Mouse (Mus musculus) Muller cell, postnatal 12 days (primary cell): Measurements from ENCODE around the gene Zfp414.

Experiments
- DNase-seq: peaks from one replicate; pipeline ENCODE4 v3.0.0-alpha.2; 2015; ENCODE audit errors: inconsistent ontology term

Zfp414 gene

GRCm38 (mm10) chr17:33649781-33650475, 21.0 kb downstream of the Zfp414 start:
- no peak for DNase-seq

- no peak for DNase-seq
These were observed 37.9 kb downstream of the Zfp414 start for GRCm38 (mm10) chr17:33666813-33667212.

- DNase-seq = peak; percentile 96
These were observed 40.8 kb downstream of the Zfp414 start for GRCm38 (mm10) chr17:33669681-33670080.

- no peak for DNase-seq
These were observed 44.9 kb downstream of the Zfp414 start for GRCm38 (mm10) chr17:33673837-33674236.

GRCm38 (mm10) chr17:33675452-33675851, 46.6 kb downstream of the Zfp414 start:
- DNase-seq = no peak

- DNase-seq = no peak
These were observed 47.2 kb downstream of the Zfp414 start for GRCm38 (mm10) chr17:33676086-33676485.

GRCm38 (mm10) chr17:33678771-33679170, 49.9 kb downstream of the Zfp414 start:
- no peak for DNase-seq
